Mouse (Mus musculus): ENCODE measurements around the gene Syt10. TPM values are rescaled to one million over a fixed set of nuclear protein-coding genes. Genes with fewer than 3 reads are reported as not detected.

The Syt10 gene
- polyA plus RNA-seq (2017; shearing (Covaris generic)) = not detected

GRCm38 (mm10) chr15:89841364-89842017, at the start of gene Syt10:
TSS of gene Syt10 (minus strand) at chr15:89841860.

Other genes with a start within 250 kb of the Syt10 start
- 1.9 TPM for gene Rabl2, start 249.9 kb downstream of the Syt10 start, polyA plus RNA-seq (2017; shearing (Covaris generic))

Measured in CD4-positive, CD25-positive, alpha-beta regulatory T cell (primary cell).